Mouse (Mus musculus) C2C12 (cell line): Measurements from ENCODE around the gene Rpgrip1l. TPM values are rescaled to one million over a fixed set of nuclear protein-coding genes. Genes with fewer than 3 reads are reported as not detected.

Experiments
- H3K27me3 ChIP-seq: one replicate; pipeline ENCODE4 v1.6.1; 2011; ENCODE audit not compliant: control insufficient read depth, insufficient read depth, insufficient read length
- H3K36me3 ChIP-seq: one replicate; pipeline ENCODE4 v1.6.1; 2011; ENCODE audit not compliant: control insufficient read depth, insufficient read depth
- H3K4me3 ChIP-seq: one replicate; pipeline ENCODE4 v1.5.1; 2011; ENCODE audit warnings: mild to moderate bottlenecking, control low read depth; ENCODE audit not compliant: poor library complexity, insufficient read depth, severe bottlenecking
- H3K79me2 ChIP-seq: one replicate; pipeline ENCODE4 v1.6.1; 2011; ENCODE audit not compliant: control insufficient read depth, insufficient read depth
- H3K79me3 ChIP-seq: one replicate; pipeline ENCODE4 v1.6.1; 2011; ENCODE audit warnings: low read depth, control low read depth
- H3ac ChIP-seq: one replicate; pipeline ENCODE3; 2011; ENCODE audit warnings: low read depth; ENCODE audit not compliant: control insufficient read depth, insufficient read length
- CEBPB ChIP-seq: IDR thresholded peaks from one replicate; pipeline ENCODE4 v1.6.1; 2011; ENCODE audit warnings: low read depth, mild to moderate bottlenecking, control low read depth, moderate library complexity
- CTCF ChIP-seq: IDR thresholded peaks from one replicate; pipeline ENCODE4 v1.5.1; 2011; ENCODE audit not compliant: control insufficient read depth, insufficient read depth, insufficient read length
- FOSL1 ChIP-seq: IDR thresholded peaks from one replicate; pipeline ENCODE4 v1.8.0; 2011; ENCODE audit warnings: mild to moderate bottlenecking, low read length; ENCODE audit not compliant: poor library complexity, insufficient read depth, severe bottlenecking
- MAX ChIP-seq: IDR thresholded peaks from one replicate; pipeline ENCODE4 v1.6.1; 2011; ENCODE audit warnings: mild to moderate bottlenecking, control low read depth
- MYOD1 ChIP-seq: IDR thresholded peaks from one replicate; pipeline ENCODE4 v1.6.1; 2011; ENCODE audit warnings: low read depth; ENCODE audit not compliant: control insufficient read depth, insufficient read length
- MYOG ChIP-seq: IDR thresholded peaks from one replicate; pipeline ENCODE4 v1.6.1; 2011; ENCODE audit not compliant: control insufficient read depth, insufficient read length; ENCODE audit errors: extremely low read depth
- USF1 ChIP-seq: IDR thresholded peaks from one replicate; pipeline ENCODE4 v1.6.1; 2011; ENCODE audit warnings: low read depth, mild to moderate bottlenecking, control low read depth, moderate library complexity
- polyA plus RNA-seq: library from polyadenylated mRNA; unstranded; fragments of >200 nt; fragmentation: generic; extraction: Trizol; gene quantifications from one replicate; pipeline ENCODE4 v1.2.1, GENCODE M21; 2012; ENCODE audit warnings: missing spikeins

Gene Rpgrip1l
- polyA plus RNA-seq, 1 experiment: 1.8 TPM

DNA sequence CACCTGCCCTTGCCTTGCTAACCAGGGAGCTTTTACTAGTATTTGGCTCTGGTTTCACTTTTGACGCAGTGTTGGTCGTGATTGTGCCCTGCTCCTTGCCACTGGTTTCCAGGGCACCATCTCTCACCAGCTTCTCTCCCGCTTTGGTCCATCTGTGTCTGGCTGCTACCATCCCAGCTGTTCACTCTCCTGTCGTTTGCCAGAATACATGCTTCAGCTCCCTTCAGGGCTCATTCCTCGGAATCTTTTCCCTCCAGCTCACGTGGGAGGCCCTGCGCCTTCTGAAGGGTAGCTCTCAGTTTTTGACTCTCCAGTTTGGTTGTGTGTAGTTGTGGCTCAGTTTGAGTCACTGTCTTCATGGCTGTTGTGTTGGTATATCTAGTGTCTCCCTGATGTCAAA is 37.6 kb upstream of the Rpgrip1l start:
- Histone ChIP-seq H3K79me3 (peaks cover 25% of the 10 kb centered on the region), H3K4me3 (no peak overlapping the region), H3K79me2 (peaks cover 75% of the 10 kb centered on the region), H3K36me3 (peaks cover 7% of the 10 kb centered on the region), H3ac (no peak overlapping the region), H3K27me3 (no peaks in the 10 kb centered on the region)
- TF ChIP-seq USF1 (no peak), FOSL1 (no peak), CTCF (no peak), CEBPB (no peak), MAX (no peak), MYOG (no peak), MYOD1 (no peak)

- H3K36me3 ChIP-seq: peaks cover 6% of the 10 kb centered on the region
- H3K79me2 ChIP-seq: peaks cover 76% of the 10 kb centered on the region
- TF ChIP-seq CTCF (no peak), MYOD1 (no peak), CEBPB (no peak), FOSL1 (no peak), MYOG (no peak), USF1 (no peak), MAX (no peak)
- H3ac ChIP-seq: no peak overlapping the region
- H3K79me3 ChIP-seq: peaks cover 23% of the 10 kb centered on the region
- H3K4me3 ChIP-seq: no peak overlapping the region
- no peaks in the 10 kb centered on the region for H3K27me3 ChIP-seq
Measured at GRCm38 (mm10) chr8:91349816-91350215, 36.8 kb upstream of the Rpgrip1l start.

GRCm38 (mm10) chr8:91347595-91347994 is 34.5 kb upstream of the Rpgrip1l start:
- no peak overlapping the region for H3K4me3 ChIP-seq
- TF ChIP-seq FOSL1 (no peak), USF1 (no peak), MAX (no peak), MYOD1 (no peak), CEBPB (no peak), CTCF (no peak), MYOG (no peak)
- H3K27me3 ChIP-seq: no peaks in the 10 kb centered on the region
- H3K79me2 ChIP-seq: peaks cover 77% of the 10 kb centered on the region
- no peak overlapping the region for H3ac ChIP-seq
- peaks cover 6% of the 10 kb centered on the region for H3K36me3 ChIP-seq
- peaks cover 21% of the 10 kb centered on the region for H3K79me3 ChIP-seq

DNA sequence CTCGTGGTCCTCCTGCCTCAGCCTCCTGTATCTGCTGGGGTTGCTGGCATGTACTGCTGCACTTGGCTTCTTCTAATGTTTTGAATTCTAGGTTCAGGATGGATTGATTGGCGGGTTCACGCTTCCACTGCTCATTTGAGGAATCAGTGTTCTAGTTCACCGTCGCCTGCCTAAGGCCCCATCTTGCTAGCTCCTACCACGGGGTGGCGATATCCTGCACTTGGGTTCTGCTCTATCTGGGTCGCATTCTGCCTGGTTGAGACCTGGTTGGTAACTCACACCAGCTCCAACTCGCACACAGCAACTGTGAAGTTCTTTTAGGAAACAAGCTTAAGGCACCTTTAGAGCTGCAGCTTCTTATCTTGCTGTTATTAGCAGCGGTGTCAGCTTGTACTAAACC is 34.1 kb upstream of the Rpgrip1l start:
- no peaks in the 10 kb centered on the region for H3K27me3 ChIP-seq
- peaks cover 6% of the 10 kb centered on the region for H3K36me3 ChIP-seq
- H3ac ChIP-seq: no peak overlapping the region
- H3K4me3 ChIP-seq: no peak overlapping the region
- H3K79me2 ChIP-seq: peaks cover 77% of the 10 kb centered on the region
- peaks cover 19% of the 10 kb centered on the region for H3K79me3 ChIP-seq
- no peak for TF ChIP-seq MYOD1
- no peak for TF ChIP-seq FOSL1
- no peak for TF ChIP-seq CEBPB
- no peak for TF ChIP-seq USF1

- Histone ChIP-seq H3K4me3 (no peak overlapping the region), H3ac (no peak overlapping the region), H3K79me3 (peaks cover 27% of the 10 kb centered on the region), H3K79me2 (peaks cover 80% of the 10 kb centered on the region), H3K36me3 (peaks cover 2% of the 10 kb centered on the region), H3K27me3 (no peaks in the 10 kb centered on the region)
- no peak for TF ChIP-seq MYOG
- TF ChIP-seq CEBPB: no peak
- no peak for TF ChIP-seq MYOD1
- no peak for TF ChIP-seq USF1
- TF ChIP-seq MAX: no peak
- TF ChIP-seq CTCF: no peak
- TF ChIP-seq FOSL1: no peak
Measured at GRCm38 (mm10) chr8:91344659-91345058, 31.6 kb upstream of the Rpgrip1l start.

- H3K27me3 ChIP-seq: no peaks in the 10 kb centered on the region
- TF ChIP-seq MAX (no peak), CTCF (no peak), MYOG (no peak), CEBPB (no peak), FOSL1 (no peak), MYOD1 (no peak), USF1 (no peak)
- peaks cover 87% of the 10 kb centered on the region for H3K79me2 ChIP-seq
- no peaks in the 10 kb centered on the region for H3K36me3 ChIP-seq
- no peak overlapping the region for H3K4me3 ChIP-seq
- peaks cover 26% of the 10 kb centered on the region for H3K79me3 ChIP-seq
- no peak overlapping the region for H3ac ChIP-seq
Measured at GRCm38 (mm10) chr8:91342798-91343197, 29.7 kb upstream of the Rpgrip1l start.
